Mouse (Mus musculus): ENCODE results near the gene Dlg2.

The Dlg2 gene

GRCm38 (mm10) chr7:92047271-92047670 is 1570.8 kb downstream of the Dlg2 start:
- no peak for DNase-seq (ENCODE audit: low read depth, low spot score)

GRCm38 (mm10) chr7:92048876-92049275 is 1572.4 kb downstream of the Dlg2 start:
- DNase-seq (ENCODE audit: low read depth, low spot score) = no peak

GRCm38 (mm10) chr7:92066851-92067250 is 1590.4 kb downstream of the Dlg2 start:
- DNase-seq (ENCODE audit: low read depth, low spot score) = no peak

GRCm38 (mm10) chr7:92087429-92087828 is 1611.0 kb downstream of the Dlg2 start:
- DNase-seq (ENCODE audit: low read depth, low spot score) = no peak

GRCm38 (mm10) chr7:92093860-92094259 is 1617.4 kb downstream of the Dlg2 start:
- peak; percentile 52 for DNase-seq (ENCODE audit: low read depth, low spot score)

- DNase-seq (ENCODE audit: low read depth, low spot score) = no peak
Observed at GRCm38 (mm10) chr7:92095198-92095597, 1618.7 kb downstream of the Dlg2 start.

GRCm38 (mm10) chr7:92100847-92101246 is 1624.4 kb downstream of the Dlg2 start:
- DNase-seq (ENCODE audit: low read depth, low spot score) = no peak

- peak; percentile 58 for DNase-seq (ENCODE audit: low read depth, low spot score)
Observed at GRCm38 (mm10) chr7:92102892-92103543, 1626.5 kb downstream of the Dlg2 start.

GRCm38 (mm10) chr7:92105477-92105876 is 1629.0 kb downstream of the Dlg2 start:
- no peak for DNase-seq (ENCODE audit: low read depth, low spot score)

- no peak for DNase-seq (ENCODE audit: low read depth, low spot score)
Observed at GRCm38 (mm10) chr7:92105956-92106355, 1629.5 kb downstream of the Dlg2 start.

GRCm38 (mm10) chr7:92113065-92113464 is 1636.6 kb downstream of the Dlg2 start:
- DNase-seq (ENCODE audit: low read depth, low spot score) = no peak

- no peak for DNase-seq (ENCODE audit: low read depth, low spot score)
Observed at GRCm38 (mm10) chr7:92115237-92115871, 1638.9 kb downstream of the Dlg2 start.

- no peak for DNase-seq (ENCODE audit: low read depth, low spot score)
Observed at GRCm38 (mm10) chr7:92123276-92123675, 1646.8 kb downstream of the Dlg2 start.

GRCm38 (mm10) chr7:92125886-92126285 is 1649.4 kb downstream of the Dlg2 start:
- no peak for DNase-seq (ENCODE audit: low read depth, low spot score)

- DNase-seq (ENCODE audit: low read depth, low spot score) = no peak
Observed at GRCm38 (mm10) chr7:92134301-92134700, 1657.8 kb downstream of the Dlg2 start.

- no peak for DNase-seq (ENCODE audit: low read depth, low spot score)
Observed at GRCm38 (mm10) chr7:92135624-92136023, 1659.2 kb downstream of the Dlg2 start.

GRCm38 (mm10) chr7:92140051-92140817 is 1663.8 kb downstream of the Dlg2 start:
- no peak for DNase-seq (ENCODE audit: low read depth, low spot score)

- DNase-seq (ENCODE audit: low read depth, low spot score) = no peak
Observed at GRCm38 (mm10) chr7:92147499-92147898, 1671.0 kb downstream of the Dlg2 start.

- DNase-seq (ENCODE audit: low read depth, low spot score) = no peak
Observed at GRCm38 (mm10) chr7:92150768-92151167, 1674.3 kb downstream of the Dlg2 start.

GRCm38 (mm10) chr7:92154603-92155002 is 1678.1 kb downstream of the Dlg2 start:
- DNase-seq (ENCODE audit: low read depth, low spot score) = no peak

- DNase-seq (ENCODE audit: low read depth, low spot score) = no peak
Observed at GRCm38 (mm10) chr7:92163150-92163549, 1686.7 kb downstream of the Dlg2 start.

- no peak for DNase-seq (ENCODE audit: low read depth, low spot score)
Observed at GRCm38 (mm10) chr7:92164316-92164715, 1687.8 kb downstream of the Dlg2 start.
